Mouse (Mus musculus) Patski (cell line): ENCODE data around the gene 4930524B15Rik. TPM values are rescaled to one million over a fixed set of nuclear protein-coding genes. Genes with fewer than 3 reads are reported as not detected.
A peak's percentile ranks its signal among the peaks of the same experiment; 100 is the strongest.

Source experiments
- ATAC-seq: fragments of 100-300 bp; one replicate; pipeline ENCODE4 v1.8.0; 2021
- CTCF ChIA-PET: fragments of 350-600 bp; sonication (Branson Sonifier 250); formaldehyde crosslinking; loops from one replicate; lab custom pipeline; 2022; ENCODE audit warnings: inconsistent platforms; lab: Charles Lee
- POLR2A ChIA-PET: fragments of 350-600 bp; sonication (Branson Sonifier 250); formaldehyde crosslinking; loops from one replicate; lab custom pipeline; 2022; ENCODE audit warnings: antibody characterized with exemption, inconsistent platforms; lab: Charles Lee
- DNase-seq: peaks from one replicate; pipeline ENCODE4 v3.0.0-alpha.2; 2011; ENCODE audit warnings: low read depth, low spot score
- H3K27me3 ChIP-seq: fragments of 371-371 bp; one replicate; pipeline ENCODE4 v1.5.1; 2021
- CTCF ChIP-seq: fragments of 100-300 bp; IDR thresholded peaks from one replicate; pipeline ENCODE4 v1.5.1; 2021
- in situ Hi-C: fragments of 300-500 bp; cut with MboI; formaldehyde crosslinking; loops from 3 replicates; pipeline ENCODE4 v1.11.1; 2018; ENCODE audit warnings: low pct_unique_long_range_greater_than_20kb, mixed read lengths
- polyA plus RNA-seq: library from polyadenylated mRNA; unstranded; gene quantifications from one replicate; pipeline ENCODE4 v1.2.3, GENCODE M21; 2021

The 4930524B15Rik gene
- polyA plus RNA-seq = not detected

GRCm38 (mm10) chr11:31965256-31966134 is at the start of gene 4930524B15Rik:
Gene 4930524B15Rik, plus strand, starts transcription at chr11:31965592.
- ChIA-PET CTCF (no interaction called here), POLR2A (no interaction called here)
- ATAC-seq = no peak
- DNase-seq = no peak
- H3K27me3 ChIP-seq = peaks cover 11% of the 10 kb centered on the region
- in situ Hi-C loops = loop anchor here (25.0 kb wide), 1 partner anchor 703 kb away; no protein-coding TSS in a partner anchor
- no peak for TF ChIP-seq CTCF

GRCm38 (mm10) chr11:31917769-31918168 is 47.6 kb upstream of the 4930524B15Rik start:
- no peak for TF ChIP-seq CTCF
- in situ Hi-C loops = no loop called here
- H3K27me3 ChIP-seq = no peaks in the 10 kb centered on the region
- ATAC-seq = no peak
- no peak for DNase-seq
- CTCF ChIA-PET = no interaction called here
- POLR2A ChIA-PET = interaction anchor here (1.0 kb wide), 1 partner anchor 41 kb away, joined by 3 read pairs; no protein-coding TSS in a partner anchor

- H3K27me3 ChIP-seq = no peaks in the 10 kb centered on the region
- no peak for ATAC-seq
- in situ Hi-C loops = no loop called here
- ChIA-PET CTCF (interaction anchor here (1.0 to 1.8 kb wide), 2 partner anchors 19 to 29 kb away, joined by 3 read pairs; no protein-coding TSS in a partner anchor), POLR2A (no interaction called here)
- no peak for DNase-seq
- TF ChIP-seq CTCF = no peak
These were observed 35.3 kb upstream of the 4930524B15Rik start for GRCm38 (mm10) chr11:31930051-31930450.

- in situ Hi-C loops = no loop called here
- no peak for TF ChIP-seq CTCF
- ChIA-PET CTCF (interaction anchor here (1.0 kb wide), 1 partner anchor 38 kb away, joined by 3 read pairs; no protein-coding TSS in a partner anchor), POLR2A (interaction anchor here (1.0 kb wide), 1 partner anchor 63 kb away, joined by 3 read pairs; no protein-coding TSS in a partner anchor)
- ATAC-seq (no peak), DNase-seq (no peak)
- no peaks in the 10 kb centered on the region for H3K27me3 ChIP-seq
These were observed 29.7 kb upstream of the 4930524B15Rik start for GRCm38 (mm10) chr11:31935652-31936051.

GRCm38 (mm10) chr11:31936910-31937525 is 28.4 kb upstream of the 4930524B15Rik start:
- ChIA-PET CTCF (no interaction called here), POLR2A (no interaction called here)
- in situ Hi-C loops = no loop called here
- TF ChIP-seq CTCF = no peak
- no peak for DNase-seq
- H3K27me3 ChIP-seq = no peaks in the 10 kb centered on the region
- no peak for ATAC-seq

- in situ Hi-C loops = no loop called here
- DNase-seq (no peak), ATAC-seq (no peak)
- CTCF ChIA-PET = no interaction called here
- no peak for TF ChIP-seq CTCF
- POLR2A ChIA-PET = no interaction called here
- H3K27me3 ChIP-seq = no peaks in the 10 kb centered on the region
These were observed 24.3 kb upstream of the 4930524B15Rik start for GRCm38 (mm10) chr11:31940898-31941639.

GRCm38 (mm10) chr11:31941640-31942638 is 23.5 kb upstream of the 4930524B15Rik start:
- peak; percentile 47 for ATAC-seq
- TF ChIP-seq CTCF = peak; percentile 49
- no peaks in the 10 kb centered on the region for H3K27me3 ChIP-seq
- in situ Hi-C loops = no loop called here
- DNase-seq = no peak
- CTCF ChIA-PET = interaction anchor here (1.2 kb wide), 1 partner anchor 22 kb away, joined by 3 read pairs; no protein-coding TSS in a partner anchor
- POLR2A ChIA-PET = no interaction called here

GRCm38 (mm10) chr11:31945471-31945870 is 19.9 kb upstream of the 4930524B15Rik start:
- DNase-seq (no peak), ATAC-seq (no peak)
- POLR2A ChIA-PET = no interaction called here
- in situ Hi-C loops = loop anchor here (5.0 kb wide), 1 partner anchor 273 kb away; the partner anchor contains the start of gene Bod1
- CTCF ChIA-PET = interaction anchor here (1.6 to 1.8 kb wide), 2 partner anchors 13 to 268 kb away, joined by 3 to 5 read pairs; no protein-coding TSS in a partner anchor
- H3K27me3 ChIP-seq = no peaks in the 10 kb centered on the region
- no peak for TF ChIP-seq CTCF
